Mouse (Mus musculus): ENCODE results near the gene Robo1. TPM values are rescaled to one million over a fixed set of nuclear protein-coding genes. Genes with fewer than 3 reads are reported as not detected.
"Not testable (repeated sequence)": the region's sequence is repeated elsewhere in the genome, so short reads cannot be mapped to it uniquely, and the experiment has no call there.

The Robo1 gene
- polyA plus RNA-seq, 1 experiment from 2014 or later: 100 TPM

GRCm38 (mm10) chr16:72465696-72466095 is 157.6 kb downstream of the Robo1 start:
- WGBS: 33% methylated on average over 3 of the region's 3 CpGs
- Histone ChIP-seq H3K27ac (replicated peaks) (no peak overlapping the region), H3K4me1 (peaks cover 8% of the 10 kb centered on the region), H3K9me3 (no peaks in the 10 kb centered on the region), H3K4me2 (replicated peaks) (no peak overlapping the region), H3K36me3 (no peaks in the 10 kb centered on the region), H3K4me3 (no peak overlapping the region), H3K9ac (replicated peaks) (no peak overlapping the region), H3K27me3 (no peaks in the 10 kb centered on the region)
- ATAC-seq (ENCODE audit: low FRiP score, low read depth): peak; percentile 44; the same call in 1 of the 2 replicates

- H3K27me3 ChIP-seq: no peaks in the 10 kb centered on the region
- no peak overlapping the region for H3K9ac ChIP-seq (replicated peaks)
- H3K4me2 ChIP-seq (replicated peaks): no peak overlapping the region
- H3K36me3 ChIP-seq: no peaks in the 10 kb centered on the region
- peak; percentile 67 for ATAC-seq (ENCODE audit: low FRiP score, low read depth)
- H3K4me3 ChIP-seq: no peak overlapping the region
- WGBS: 33% methylated on average over 2 of the region's 2 CpGs
- H3K4me1 ChIP-seq: peaks cover 8% of the 10 kb centered on the region
- peak overlapping the region; percentile 66 for H3K27ac ChIP-seq (replicated peaks)
- no peaks in the 10 kb centered on the region for H3K9me3 ChIP-seq
These were observed 162.0 kb downstream of the Robo1 start for GRCm38 (mm10) chr16:72470037-72470673.

GRCm38 (mm10) chr16:72510716-72511199 is 202.7 kb downstream of the Robo1 start:
- 7% methylated on average over 6 of the region's 6 CpGs for WGBS
- Histone ChIP-seq H3K4me1 (peaks cover 6% of the 10 kb centered on the region; the same call in 1 of the 2 replicates), H3K27ac (replicated peaks) (peak overlapping the region; percentile 80), H3K4me2 (replicated peaks) (peak overlapping the region; percentile 12; the same call in 1 of the 2 replicates), H3K9me3 (no peaks in the 10 kb centered on the region), H3K27me3 (no peaks in the 10 kb centered on the region), H3K4me3 (no peak overlapping the region), H3K9ac (replicated peaks) (no peak overlapping the region), H3K36me3 (no peaks in the 10 kb centered on the region)
- ATAC-seq (ENCODE audit: low FRiP score, low read depth): peak; percentile 93

GRCm38 (mm10) chr16:72531337-72531736 is 223.2 kb downstream of the Robo1 start:
- no peaks in the 10 kb centered on the region for H3K36me3 ChIP-seq
- 58% methylated on average over 2 of the region's 2 CpGs for WGBS
- 0 out of 2 replicates have a peak, but pooled peaks have one; percentile 16 for ATAC-seq (ENCODE audit: low FRiP score, low read depth)

GRCm38 (mm10) chr16:72533900-72534571 is 225.9 kb downstream of the Robo1 start:
- no peaks in the 10 kb centered on the region for H3K9me3 ChIP-seq
- no peak for ATAC-seq (ENCODE audit: low FRiP score, low read depth)
- no peak overlapping the region for H3K9ac ChIP-seq (replicated peaks)
- 93% methylated on average over 4 of the region's 4 CpGs for WGBS
- no peak overlapping the region for H3K4me2 ChIP-seq (replicated peaks)
- H3K27ac ChIP-seq (replicated peaks): no peak overlapping the region
- no peak overlapping the region for H3K4me3 ChIP-seq
- no peaks in the 10 kb centered on the region; the same call in none of the 2 replicates for H3K4me1 ChIP-seq
- H3K36me3 ChIP-seq: no peaks in the 10 kb centered on the region
- no peaks in the 10 kb centered on the region for H3K27me3 ChIP-seq

More at GRCm38 (mm10) chr16:72531337-72531736, 223.2 kb downstream of the Robo1 start:
- H3K4me3 ChIP-seq: no peak overlapping the region
- no peaks in the 10 kb centered on the region for H3K27me3 ChIP-seq
- no peak overlapping the region for H3K4me2 ChIP-seq (replicated peaks)
- no peak overlapping the region for H3K27ac ChIP-seq (replicated peaks)
- no peaks in the 10 kb centered on the region for H3K9me3 ChIP-seq
- H3K4me1 ChIP-seq: no peaks in the 10 kb centered on the region; the same call in none of the 2 replicates
- no peak overlapping the region for H3K9ac ChIP-seq (replicated peaks)

- H3K27ac ChIP-seq (replicated peaks): no peak overlapping the region
- H3K4me1 ChIP-seq: no peaks in the 10 kb centered on the region
- H3K4me2 ChIP-seq (replicated peaks): no peak overlapping the region
- 0 out of 2 replicates have a peak, but pooled peaks cover 3% of the 10 kb centered on the region for H3K27me3 ChIP-seq
- H3K9ac ChIP-seq (replicated peaks): no peak overlapping the region
- 71% methylated on average over 3 of the region's 3 CpGs for WGBS
- H3K36me3 ChIP-seq: no peaks in the 10 kb centered on the region
- no peak overlapping the region for H3K4me3 ChIP-seq
- ATAC-seq (ENCODE audit: low FRiP score, low read depth): no peak
- no peaks in the 10 kb centered on the region for H3K9me3 ChIP-seq
These were observed 230.1 kb downstream of the Robo1 start for GRCm38 (mm10) chr16:72538171-72538570.

- no peaks in the 10 kb centered on the region for H3K9me3 ChIP-seq
- 0 out of 2 replicates have a peak, but pooled peaks cover 3% of the 10 kb centered on the region for H3K27me3 ChIP-seq
- H3K36me3 ChIP-seq: no peaks in the 10 kb centered on the region
- no peak overlapping the region for H3K4me2 ChIP-seq (replicated peaks)
- H3K4me3 ChIP-seq: no peak overlapping the region
- no peak overlapping the region for H3K27ac ChIP-seq (replicated peaks)
- H3K9ac ChIP-seq (replicated peaks): no peak overlapping the region
- ATAC-seq (ENCODE audit: low FRiP score, low read depth): no peak
- no peaks in the 10 kb centered on the region for H3K4me1 ChIP-seq
- 68% methylated on average over 3 of the region's 3 CpGs for WGBS
These were observed 235.8 kb downstream of the Robo1 start for GRCm38 (mm10) chr16:72543928-72544327.

GRCm38 (mm10) chr16:72544950-72545349 is 236.8 kb downstream of the Robo1 start:
- Histone ChIP-seq H3K4me2 (replicated peaks) (no peak overlapping the region), H3K36me3 (no peaks in the 10 kb centered on the region), H3K9ac (replicated peaks) (no peak overlapping the region), H3K27me3 (0 out of 2 replicates have a peak, but pooled peaks cover 3% of the 10 kb centered on the region), H3K27ac (replicated peaks) (no peak overlapping the region), H3K9me3 (no peaks in the 10 kb centered on the region), H3K4me1 (no peaks in the 10 kb centered on the region), H3K4me3 (no peak overlapping the region)
- 15% methylated on average over 2 of the region's 2 CpGs for whole genome bisulfite sequencing
- no peak for ATAC-seq (ENCODE audit: low FRiP score, low read depth)

- Histone ChIP-seq H3K9me3 (no peaks in the 10 kb centered on the region), H3K9ac (replicated peaks) (no peak overlapping the region), H3K4me3 (no peak overlapping the region), H3K36me3 (no peaks in the 10 kb centered on the region), H3K27me3 (no peaks in the 10 kb centered on the region; the same call in 1 of the 2 replicates), H3K4me2 (replicated peaks) (peak overlapping the region; percentile 21), H3K4me1 (peaks cover 13% of the 10 kb centered on the region), H3K27ac (replicated peaks) (peak overlapping the region; percentile 58)
- WGBS: 10% methylated on average over 8 of the region's 8 CpGs
- peak; percentile 92 for ATAC-seq (ENCODE audit: low FRiP score, low read depth)
These were observed 243.7 kb downstream of the Robo1 start for GRCm38 (mm10) chr16:72551672-72552243.

GRCm38 (mm10) chr16:72553713-72554112 is 245.6 kb downstream of the Robo1 start:
- H3K9ac ChIP-seq (replicated peaks): no peak overlapping the region
- no peaks in the 10 kb centered on the region for H3K9me3 ChIP-seq
- H3K27ac ChIP-seq (replicated peaks): no peak overlapping the region
- H3K36me3 ChIP-seq: no peaks in the 10 kb centered on the region
- no peaks in the 10 kb centered on the region; the same call in 1 of the 2 replicates for H3K27me3 ChIP-seq
- WGBS: 11% methylated on average over 5 of the region's 5 CpGs
- peak; percentile 28; the same call in 1 of the 2 replicates for ATAC-seq (ENCODE audit: low FRiP score, low read depth)
- H3K4me1 ChIP-seq: peaks cover 13% of the 10 kb centered on the region
- no peak overlapping the region for H3K4me2 ChIP-seq (replicated peaks)
- no peak overlapping the region for H3K4me3 ChIP-seq

GRCm38 (mm10) chr16:72562149-72562548 is 254.0 kb downstream of the Robo1 start:
- not testable (repeated sequence) for H3K4me3 ChIP-seq; H3K9me3 ChIP-seq; H3K27me3 ChIP-seq; H3K36me3 ChIP-seq; H3K27ac ChIP-seq (replicated peaks); H3K4me2 ChIP-seq (replicated peaks); H3K9ac ChIP-seq (replicated peaks); ATAC-seq (ENCODE audit: low FRiP score, low read depth)
- WGBS: 46% methylated on average over 2 of the region's 2 CpGs
- peaks cover 13% of the 10 kb centered on the region for H3K4me1 ChIP-seq

Measured in midbrain, embryonic 12.5 days (tissue).